Mouse (Mus musculus): ENCODE results near the gene Gm28230. TPM values are rescaled to one million over a fixed set of nuclear protein-coding genes. Genes with fewer than 3 reads are reported as not detected.

Gm28230 gene
- total RNA-seq, 2 experiments from 2014 or later, result not detected

GRCm38 (mm10) chr2:74722949-74723348, 3.6 kb upstream of the Gm28230 start:
- DNase-seq (ENCODE audit: low spot score in 2 of 2), result no peak

- no peak for DNase-seq (ENCODE audit: low spot score in 2 of 2)
Observed at GRCm38 (mm10) chr2:74724244-74725015, 2.1 kb upstream of the Gm28230 start.

DNA sequence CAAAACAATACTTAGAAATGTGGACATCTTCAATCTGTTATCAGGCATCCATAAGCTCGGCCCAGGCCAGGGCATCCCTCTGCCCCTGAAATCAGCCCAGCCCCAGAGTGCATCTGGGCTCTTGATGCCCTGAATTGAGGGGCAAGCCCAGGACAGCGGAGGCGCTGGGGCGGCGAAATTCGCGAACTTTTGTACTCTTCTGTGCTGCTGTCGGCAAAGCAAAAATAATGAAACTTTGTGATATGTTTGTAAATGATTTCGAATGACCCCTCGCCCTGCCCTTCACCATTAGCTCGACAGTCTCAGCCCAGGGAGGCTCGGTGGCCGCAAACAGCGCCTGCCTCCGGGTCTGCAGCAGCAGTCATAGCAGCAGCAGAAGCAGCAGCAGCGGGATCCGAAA, 1.4 kb upstream of the Gm28230 start:
- DNase-seq (ENCODE audit: low spot score in 2 of 2), result no peak

GRCm38 (mm10) chr2:74726973-74727639, 578 bp downstream of the Gm28230 start:
- no peak for DNase-seq (ENCODE audit: low spot score in 2 of 2)

GRCm38 (mm10) chr2:74727640-74728302, 1.2 kb downstream of the Gm28230 start:
- no peak for DNase-seq (ENCODE audit: low spot score in 2 of 2)

DNA sequence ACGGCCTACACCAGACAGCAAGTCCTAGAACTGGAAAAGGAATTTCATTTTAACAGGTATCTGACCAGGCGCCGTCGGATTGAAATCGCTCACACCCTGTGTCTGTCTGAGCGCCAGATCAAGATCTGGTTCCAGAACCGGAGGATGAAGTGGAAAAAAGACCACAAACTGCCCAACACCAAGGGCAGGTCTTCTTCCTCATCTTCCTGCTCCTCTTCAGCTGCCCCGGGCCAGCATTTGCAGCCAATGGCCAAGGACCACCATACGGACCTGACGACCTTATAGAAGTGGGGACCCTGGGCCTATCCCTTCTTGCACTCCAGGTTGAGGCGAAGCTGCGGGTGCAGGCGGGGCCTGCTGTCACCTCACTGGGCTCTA, 1.8 kb downstream of the Gm28230 start:
- no peak for DNase-seq (ENCODE audit: low spot score in 2 of 2)

DNA sequence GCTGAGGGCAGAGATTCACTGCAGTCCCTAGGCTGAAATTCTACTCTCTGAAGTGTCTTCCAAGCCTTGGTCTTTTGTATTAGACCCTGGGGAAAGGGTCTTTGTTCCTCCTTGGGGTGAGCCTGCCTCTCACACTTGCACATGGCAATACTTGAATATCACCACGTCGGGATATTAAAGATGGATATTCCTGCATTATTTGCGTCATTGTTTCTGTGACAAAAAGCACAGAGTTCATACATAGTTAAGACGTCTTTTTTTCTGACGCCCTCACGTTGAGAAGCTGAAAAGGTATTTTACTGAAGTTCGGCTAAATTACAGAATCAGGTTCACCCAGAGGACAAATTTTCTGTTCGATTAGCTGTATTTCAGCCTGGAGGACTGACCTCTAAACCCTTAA, 3.8 kb downstream of the Gm28230 start:
- no peak for DNase-seq (ENCODE audit: low spot score in 2 of 2)

GRCm38 (mm10) chr2:74731055-74731454, 4.5 kb downstream of the Gm28230 start:
- no peak for DNase-seq (ENCODE audit: low spot score in 2 of 2)

DNA sequence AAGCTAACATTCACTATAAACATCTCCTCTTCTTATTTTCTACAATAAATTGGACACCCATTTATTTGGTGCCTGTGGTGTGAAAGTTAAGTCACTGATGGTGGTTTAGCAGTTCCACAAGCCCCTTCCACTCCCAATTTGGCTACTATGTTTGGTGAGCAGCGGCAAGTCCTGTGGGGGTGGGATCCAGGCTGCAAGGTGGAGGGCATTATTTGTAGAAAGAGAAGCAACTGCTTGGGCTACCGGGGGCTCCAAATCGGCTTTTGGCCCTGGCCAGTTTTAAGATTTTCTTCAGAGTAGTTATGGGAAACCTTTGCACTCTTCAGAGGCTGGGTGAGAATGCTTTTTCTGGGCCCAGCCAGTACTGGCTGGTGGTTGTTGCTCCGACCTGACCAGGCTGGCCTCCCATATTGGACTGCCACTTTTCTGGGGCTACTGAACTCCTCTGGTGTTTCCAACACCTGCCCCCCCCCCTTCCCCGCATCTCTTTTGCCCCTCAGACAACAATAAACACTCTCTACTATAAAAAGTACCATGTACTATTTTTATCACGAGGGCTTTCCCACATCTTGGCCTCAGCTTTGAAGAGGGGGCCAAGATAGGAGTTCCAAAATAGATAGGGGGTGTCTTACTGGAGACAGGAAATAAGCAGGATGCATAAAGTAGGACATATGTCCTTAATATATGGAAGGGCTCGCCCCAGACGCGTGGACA, 5.4 kb downstream of the Gm28230 start:
- DNase-seq (ENCODE audit: low spot score in 2 of 2), result no peak

- no peak for DNase-seq (ENCODE audit: low spot score in 2 of 2)
Observed at GRCm38 (mm10) chr2:74732513-74733316, 6.2 kb downstream of the Gm28230 start.

DNA sequence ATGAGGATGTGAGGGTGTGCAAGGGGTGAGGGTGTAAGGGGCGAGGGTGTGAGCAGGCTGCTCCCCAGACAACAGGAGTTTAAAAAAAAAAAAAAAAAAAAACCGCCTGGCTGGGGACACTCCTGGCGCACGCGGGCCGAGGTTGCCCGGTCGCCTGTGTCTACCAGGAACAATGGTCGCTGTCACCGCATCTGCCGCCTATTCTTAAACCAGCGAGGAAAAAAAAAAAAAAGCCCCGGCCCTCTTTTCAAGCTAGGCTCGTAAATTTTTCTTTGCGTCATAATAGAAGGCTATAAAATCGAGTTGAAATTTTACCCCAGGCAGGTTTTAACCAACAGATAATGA, 6.8 kb downstream of the Gm28230 start:
- no peak for DNase-seq (ENCODE audit: low spot score in 2 of 2)

GRCm38 (mm10) chr2:74733765-74734164, 7.2 kb downstream of the Gm28230 start:
- DNase-seq (ENCODE audit: low spot score in 2 of 2), result no peak

GRCm38 (mm10) chr2:74734451-74734850, 7.9 kb downstream of the Gm28230 start:
- DNase-seq (ENCODE audit: low spot score in 2 of 2), result no peak

DNA sequence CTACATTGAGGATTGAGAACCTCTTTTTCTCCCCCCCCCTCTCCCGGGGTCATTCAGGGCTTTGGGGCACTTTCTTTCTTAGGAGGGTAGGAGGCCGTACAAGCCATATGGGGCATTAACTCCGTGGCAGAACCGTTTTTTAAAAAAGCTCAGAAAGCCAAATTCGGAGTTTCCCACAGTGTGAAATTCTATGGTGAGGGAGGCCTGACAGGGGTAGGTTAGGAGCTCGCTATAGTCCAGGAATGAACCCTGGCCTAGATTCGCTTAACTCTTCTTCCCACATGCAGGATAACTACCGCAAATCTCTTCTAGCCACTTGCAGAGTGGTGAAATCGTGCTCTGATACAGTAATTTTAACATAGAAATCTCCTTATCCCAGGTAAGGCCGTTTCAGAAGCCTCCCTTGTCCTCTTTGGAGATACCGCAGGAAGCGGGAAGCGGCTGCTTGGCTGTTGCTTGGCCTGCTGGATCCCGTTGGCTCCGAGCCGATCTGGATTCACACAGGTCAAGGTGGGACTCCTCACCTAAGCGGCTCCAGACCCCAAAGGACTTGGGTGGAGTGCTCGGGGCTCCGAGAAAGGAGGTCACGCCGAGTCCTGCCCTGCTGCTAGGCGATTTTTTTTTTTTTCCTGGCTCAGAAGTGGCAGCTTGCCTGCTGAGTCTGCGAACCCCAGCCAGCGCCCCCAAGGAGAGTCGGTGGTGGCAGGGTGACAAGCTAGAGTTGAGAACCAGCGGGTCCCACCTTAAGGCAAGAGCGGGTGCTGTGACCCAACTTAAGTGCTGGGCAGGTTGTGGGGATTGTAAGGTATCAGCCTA, 8.7 kb downstream of the Gm28230 start:
- DNase-seq (ENCODE audit: low spot score in 2 of 2), result no peak

DNA sequence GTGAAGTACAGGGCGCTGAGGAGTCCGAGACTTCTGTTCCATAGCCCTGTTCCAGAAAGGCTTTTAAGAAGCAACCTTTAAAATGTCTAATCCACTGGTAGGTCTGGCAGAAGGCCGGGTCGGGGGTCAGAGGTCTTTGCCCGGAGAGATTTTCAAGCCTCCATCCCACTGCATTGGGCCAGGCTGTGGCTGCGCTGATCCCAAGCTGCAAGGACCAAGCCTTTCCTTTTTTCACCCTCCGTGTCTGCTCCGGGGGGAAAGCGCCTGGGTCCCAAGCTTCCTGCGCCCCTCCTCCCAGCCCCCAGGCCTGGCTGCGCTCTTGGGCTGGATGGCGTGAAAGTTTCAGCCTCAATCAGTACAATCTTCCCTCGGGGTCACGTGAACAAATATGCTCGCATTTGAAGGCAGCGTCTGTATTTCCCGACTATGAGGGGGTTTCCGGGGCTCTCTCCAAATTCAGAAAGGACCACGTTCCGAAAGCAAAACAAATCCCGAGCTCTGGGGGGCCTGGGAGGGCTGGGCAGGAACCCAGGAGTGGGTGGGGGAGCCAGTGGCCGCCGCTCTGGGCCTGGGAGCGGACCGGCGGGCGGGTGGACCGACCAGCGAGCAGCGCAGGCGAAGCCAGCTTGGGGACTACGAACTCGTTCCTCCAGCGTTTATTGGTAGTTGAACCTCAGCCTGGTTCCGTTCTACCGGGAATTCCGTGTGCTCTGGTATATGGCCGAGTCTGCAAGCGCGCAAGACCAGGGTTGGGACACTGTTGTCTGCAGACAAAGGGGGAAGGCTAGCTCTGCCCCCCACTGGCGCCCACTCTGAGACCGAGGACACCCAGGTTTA, 9.5 kb downstream of the Gm28230 start:
- no peak for DNase-seq (ENCODE audit: low spot score in 2 of 2)

GRCm38 (mm10) chr2:74736688-74737577, 10.4 kb downstream of the Gm28230 start:
- DNase-seq (ENCODE audit: low spot score in 2 of 2), result no peak

DNA sequence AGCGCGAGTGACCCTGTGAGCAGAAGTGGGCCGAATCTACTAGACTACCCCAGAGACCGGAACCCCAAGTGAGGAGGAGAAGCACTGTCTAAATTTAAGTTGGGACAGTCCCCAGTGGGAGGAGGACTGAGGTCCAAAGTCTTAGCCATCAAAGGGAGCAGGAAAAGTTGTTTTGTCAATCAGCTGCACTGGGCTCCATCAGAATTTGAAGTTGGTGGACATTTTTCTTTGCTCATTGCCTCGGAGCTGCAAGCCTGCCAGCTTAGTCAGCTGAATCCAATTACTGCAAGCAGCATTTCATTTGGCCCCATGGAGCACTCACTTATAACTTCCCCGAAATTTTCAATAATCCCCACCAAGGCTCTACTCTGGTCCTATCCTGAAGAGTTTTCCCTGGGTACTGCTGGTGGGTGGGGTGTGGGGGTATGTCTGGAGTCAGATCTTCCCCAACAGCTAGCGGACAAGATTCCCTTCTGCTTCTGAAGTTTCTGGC, 11.1 kb downstream of the Gm28230 start:
- no peak for DNase-seq (ENCODE audit: low spot score in 2 of 2)

Measured in left cerebral cortex, adult 18-20 months (tissue).